Mouse (Mus musculus): ENCODE results near the gene Cyp3a59.
"Not testable (repeated sequence)": the region's sequence is repeated elsewhere in the genome, so short reads cannot be mapped to it uniquely, and the experiment has no call there.

Cyp3a59 gene

DNA sequence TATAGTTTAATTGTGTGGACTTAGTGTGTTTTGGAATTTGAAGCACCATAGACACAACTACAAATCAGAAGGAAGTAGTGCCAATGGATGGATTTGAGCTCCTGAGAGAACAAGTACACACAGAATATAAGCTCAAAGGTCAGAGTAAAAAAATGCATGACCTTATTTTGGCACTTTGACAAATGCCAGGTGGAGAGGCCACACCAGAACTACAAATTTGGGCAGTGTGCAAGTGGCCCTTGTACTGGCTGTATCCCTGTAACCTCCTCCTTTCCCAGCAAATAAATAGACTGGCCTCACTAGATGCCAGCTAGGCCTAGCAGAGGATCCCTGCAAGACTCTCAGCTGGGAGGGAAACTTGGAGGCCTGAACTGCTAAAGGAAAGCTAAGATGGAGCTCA, at the start of gene Cyp3a59:
Cyp3a59 (plus strand) TSS at position 313 of the 400 bp plus-strand sequence.
- DNase-seq = not testable (repeated sequence)

DNA sequence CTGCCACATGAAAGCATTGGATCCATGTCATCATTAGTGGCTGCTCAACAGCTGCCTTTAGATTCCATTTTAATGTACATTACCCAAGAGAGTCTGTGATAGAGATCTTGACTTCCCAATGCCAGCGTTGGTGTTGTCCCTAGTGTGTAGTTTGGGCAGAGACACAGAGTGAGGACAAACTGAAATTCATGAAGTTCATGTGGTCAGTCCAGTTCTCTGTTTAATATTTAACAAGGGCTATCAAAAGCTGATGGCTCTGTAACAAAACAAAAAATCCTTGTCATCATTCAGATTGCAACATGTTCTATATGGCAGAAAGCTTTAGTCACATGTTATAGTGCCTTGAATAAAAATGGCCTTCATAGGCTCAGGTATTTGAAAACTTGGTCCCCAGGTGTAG, 9.0 kb upstream of the Cyp3a59 start:
- DNase-seq = no peak

DNA sequence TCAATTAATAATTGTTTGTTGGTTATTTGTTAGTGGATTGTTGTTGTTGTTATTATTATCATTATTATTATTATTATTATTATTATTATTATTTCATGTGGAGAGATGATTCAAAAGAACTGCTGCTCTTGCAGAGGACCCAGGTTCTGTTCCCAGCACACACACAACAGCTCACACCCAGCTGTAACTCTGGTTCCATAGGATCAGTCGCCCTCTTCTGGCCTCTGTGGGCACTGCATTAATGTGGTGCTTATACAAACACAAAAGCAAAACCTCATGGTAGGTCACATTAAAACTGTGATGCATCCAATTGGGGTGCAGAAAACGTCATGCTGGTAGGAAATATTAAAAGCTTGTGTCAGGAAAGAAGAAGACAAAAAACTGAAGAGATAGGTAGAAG, 68.8 kb downstream of the Cyp3a59 start:
- DNase-seq = no peak

DNA sequence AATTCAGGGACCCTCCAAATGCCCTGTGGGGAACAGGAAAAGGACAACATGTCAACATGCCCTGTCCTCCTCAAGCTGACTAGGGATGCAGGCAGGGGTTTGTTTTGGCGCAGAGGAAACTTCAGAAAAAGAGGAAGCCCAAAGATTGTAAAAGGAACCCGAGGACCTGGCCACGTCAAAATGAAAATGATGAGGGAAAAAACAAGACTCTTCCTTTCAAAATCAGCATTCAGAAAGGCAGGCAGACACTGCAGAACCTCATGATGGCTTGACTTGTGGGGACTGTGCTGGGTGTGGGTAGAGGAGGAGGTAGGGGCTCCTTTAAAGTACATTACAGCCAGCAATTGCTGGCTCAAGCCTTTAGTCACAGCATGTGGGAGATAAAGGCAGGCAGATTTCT, 71.4 kb downstream of the Cyp3a59 start:
- DNase-seq = no peak

DNA sequence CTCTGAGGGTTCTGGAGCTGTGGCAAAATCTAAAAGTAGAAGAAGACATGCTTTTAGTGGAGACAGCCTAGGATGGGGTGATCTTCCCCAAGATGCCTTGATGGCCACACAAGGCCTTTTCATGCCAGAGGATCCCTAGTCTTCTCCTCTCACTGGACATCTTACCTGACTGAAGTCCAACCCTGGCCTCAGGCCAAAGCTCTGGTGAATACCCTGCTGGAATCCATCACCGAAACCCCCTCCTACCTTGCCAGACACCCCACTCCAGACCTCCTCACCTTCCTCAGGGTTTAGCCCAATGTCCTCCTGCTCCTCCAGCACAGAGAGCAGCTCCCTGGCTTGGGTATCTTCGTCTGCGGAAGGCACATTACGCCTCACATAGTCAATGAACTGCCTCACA, 79.3 kb downstream of the Cyp3a59 start:
- not testable (repeated sequence) for DNase-seq

DNA sequence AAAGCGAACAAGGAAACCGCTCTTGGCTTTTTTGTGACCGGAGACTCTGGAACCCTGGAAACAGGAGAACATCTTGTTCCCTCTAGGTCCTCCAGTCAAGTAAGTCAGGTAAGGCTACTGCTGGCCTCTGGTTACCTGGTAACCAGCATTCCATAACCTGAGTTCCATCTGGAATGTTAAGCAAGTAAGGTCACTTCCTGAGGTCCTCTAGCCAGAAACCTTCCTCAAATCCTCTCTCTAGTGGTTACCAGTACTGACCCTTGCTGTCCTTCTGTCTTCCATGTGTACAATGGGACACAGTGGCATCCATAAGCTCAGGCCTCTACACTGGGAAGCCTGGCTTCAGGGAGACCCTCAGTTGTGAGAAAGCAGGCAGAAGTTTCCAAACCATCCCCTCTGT, 81.4 kb downstream of the Cyp3a59 start, which contains the start of gene Gm5565:
Gm5565 (minus strand) TSS at position 101 of the 400 bp plus-strand sequence.
- DNase-seq = not testable (repeated sequence)

All from lung, postnatal 36 days (tissue).